Mouse (Mus musculus): Measurements from ENCODE around the gene Neu3. TPM values are rescaled to one million over a fixed set of nuclear protein-coding genes. Genes with fewer than 3 reads are reported as not detected.
"Not testable (repeated sequence)": the region's sequence is repeated elsewhere in the genome, so short reads cannot be mapped to it uniquely, and the experiment has no call there.

Neu3 gene
- total RNA-seq, 2 experiments from 2014 or later: 2.4 to 2.8 TPM

DNA sequence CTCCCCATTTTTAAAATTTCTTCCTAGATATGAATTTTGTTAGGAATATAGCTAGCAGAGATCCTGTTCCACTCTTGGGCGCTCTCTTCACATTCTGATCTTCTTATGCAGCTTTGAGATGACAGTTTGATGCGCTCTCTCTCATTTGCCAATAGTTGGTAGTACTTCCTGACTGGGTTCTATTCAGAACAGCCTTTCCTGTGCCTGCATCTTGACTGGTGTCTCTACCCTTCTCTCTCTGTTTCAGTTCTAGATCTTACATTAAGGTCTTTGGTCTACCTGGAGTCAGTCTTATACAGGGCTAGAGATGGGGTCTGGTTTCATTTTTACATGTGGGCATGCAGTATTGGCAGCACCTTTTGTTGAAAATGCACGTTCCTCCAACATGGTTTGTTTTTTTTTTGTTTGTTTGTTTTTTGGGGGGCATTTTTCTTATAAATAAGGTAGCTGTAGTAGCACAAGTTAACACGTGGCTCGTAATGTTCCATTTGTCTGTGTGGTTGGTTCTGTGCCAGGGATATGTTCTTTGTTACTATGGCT lies 6.2 kb upstream of the Neu3 start:
- DNase-seq: no peak

GRCm38 (mm10) chr7:99833846-99834222 lies 5.6 kb upstream of the Neu3 start:
- DNase-seq: no peak

- DNase-seq: no peak
Observed at GRCm38 (mm10) chr7:99833115-99833845, 5.1 kb upstream of the Neu3 start.

GRCm38 (mm10) chr7:99826096-99826495 lies 2.1 kb downstream of the Neu3 start:
- DNase-seq: no peak

DNA sequence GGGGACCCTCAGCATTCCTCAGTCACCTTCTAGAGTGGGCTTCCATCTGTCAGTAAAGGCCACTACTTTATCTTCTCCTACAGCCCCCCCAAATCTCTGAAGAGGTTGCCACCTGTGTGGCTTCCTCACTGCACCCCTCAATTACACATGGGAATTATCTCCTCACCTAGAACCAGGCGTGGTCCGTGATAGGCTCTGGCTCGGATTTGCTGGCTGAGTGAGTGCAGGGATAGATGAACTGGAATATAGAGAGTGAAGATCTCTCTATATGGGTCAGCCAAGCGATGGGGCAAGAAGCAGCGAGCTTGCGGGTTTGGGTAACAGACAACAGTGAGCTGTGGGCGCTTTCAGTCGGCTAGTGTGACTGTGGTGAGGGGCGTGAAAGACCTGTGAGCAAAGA lies 2.7 kb downstream of the Neu3 start:
- DNase-seq: no peak

GRCm38 (mm10) chr7:99824649-99825483 lies 3.4 kb downstream of the Neu3 start:
- DNase-seq: no peak

GRCm38 (mm10) chr7:99823045-99823663 lies 5.1 kb downstream of the Neu3 start:
- DNase-seq: no peak

DNA sequence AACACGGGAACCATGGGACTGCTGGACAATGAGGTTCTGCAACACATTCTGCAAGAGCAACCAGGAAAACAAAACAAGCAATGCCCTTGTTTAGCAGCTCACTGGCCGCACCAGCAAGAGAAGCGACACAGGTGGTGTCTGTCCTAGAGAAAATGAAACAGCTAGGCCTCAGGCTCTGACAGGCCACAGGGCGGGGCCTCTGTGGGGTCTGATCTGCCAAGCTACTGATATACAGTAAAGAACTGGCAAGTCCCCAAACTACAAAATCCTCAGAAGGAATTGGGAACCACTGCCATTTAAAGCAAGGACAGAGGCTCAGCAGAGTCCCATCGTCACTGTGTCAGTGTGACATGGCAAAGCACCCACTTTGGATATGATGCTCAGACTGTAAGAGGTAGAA lies 5.8 kb downstream of the Neu3 start:
- DNase-seq: no peak

GRCm38 (mm10) chr7:99821953-99822352 lies 6.3 kb downstream of the Neu3 start:
- no peak for DNase-seq

- not testable (repeated sequence) for DNase-seq
Observed at GRCm38 (mm10) chr7:99818181-99818725, 10.0 kb downstream of the Neu3 start.

DNA sequence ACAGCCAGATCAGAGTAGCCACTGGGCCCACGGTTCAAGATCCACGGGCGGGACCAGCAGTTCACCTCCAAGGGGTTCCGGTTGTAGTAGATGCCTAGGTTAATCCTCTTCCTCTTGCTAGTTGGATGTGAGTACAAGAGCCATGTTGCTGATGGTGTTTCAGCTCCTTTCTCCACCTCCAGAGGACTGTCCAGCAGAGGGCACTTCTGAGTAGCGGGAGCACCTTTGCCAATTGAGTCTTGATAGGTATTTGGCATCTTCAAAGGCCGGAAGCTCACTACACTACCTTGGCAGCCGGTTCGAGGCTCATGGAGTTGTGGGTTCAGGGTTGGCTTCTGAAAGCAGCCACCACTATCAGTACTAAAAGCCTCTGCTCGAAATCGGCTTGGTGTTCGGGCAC lies 14.8 kb downstream of the Neu3 start:
- DNase-seq: peak; percentile 29

GRCm38 (mm10) chr7:99811661-99812060 lies 16.6 kb downstream of the Neu3 start:
- DNase-seq: no peak

DNA sequence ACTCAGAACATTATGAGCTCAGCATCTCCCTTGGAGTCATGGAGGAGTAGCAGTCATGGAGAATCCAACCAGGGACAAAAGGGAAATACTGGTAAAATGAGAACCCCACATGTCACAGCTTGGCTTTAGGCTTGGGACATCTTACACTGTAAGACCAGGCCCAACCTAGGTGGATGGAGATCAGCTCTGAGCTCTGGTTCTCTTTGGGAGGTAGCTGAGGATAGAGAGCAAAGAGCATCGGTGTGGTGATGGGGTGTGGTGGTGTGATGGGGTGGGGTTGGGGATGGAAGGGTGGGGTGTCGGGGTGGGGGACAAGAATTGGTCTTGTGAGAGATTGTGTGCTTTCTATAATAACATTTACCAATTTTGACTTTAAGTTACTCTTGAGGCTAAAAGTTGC lies 17.4 kb downstream of the Neu3 start:
- DNase-seq: no peak

DNA sequence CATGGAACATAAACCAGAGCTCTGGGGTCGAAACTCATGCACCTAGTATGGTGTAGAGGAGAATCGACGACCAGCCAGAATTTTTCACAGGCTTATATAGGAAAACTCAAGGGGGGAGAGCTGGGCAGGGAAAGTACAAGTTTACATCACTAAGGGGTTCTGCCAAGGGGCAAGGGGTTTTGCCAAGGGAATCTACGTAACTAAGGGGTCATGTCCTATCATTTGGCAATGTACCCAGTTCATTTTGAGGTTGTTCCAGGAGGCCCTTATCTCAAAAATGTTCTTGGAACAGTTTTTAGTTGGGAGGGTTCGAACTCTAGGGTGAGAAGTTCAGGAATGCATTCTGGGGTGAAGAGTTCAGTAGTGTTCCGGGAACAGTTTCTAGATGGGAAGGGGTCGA lies 21.2 kb downstream of the Neu3 start:
- not testable (repeated sequence) for DNase-seq

DNA sequence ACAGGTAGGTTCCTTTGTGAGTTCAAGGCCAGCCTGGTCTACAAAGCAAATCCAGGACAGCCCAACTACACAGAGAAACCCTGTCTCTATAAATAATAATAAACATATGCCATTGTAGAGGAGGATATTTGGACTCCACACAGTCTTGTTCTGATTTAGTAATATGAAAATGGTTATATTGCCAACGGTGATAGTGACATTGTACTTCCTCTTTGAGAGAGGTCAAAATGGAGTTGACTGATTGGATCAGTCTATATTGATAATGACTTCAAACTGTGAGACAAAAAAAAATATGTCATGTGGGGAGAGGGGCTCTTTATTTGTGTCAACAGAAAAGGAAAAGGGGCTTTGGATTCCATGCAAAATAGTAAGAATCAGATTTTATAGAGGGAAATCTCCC lies 22.9 kb downstream of the Neu3 start:
- no peak for DNase-seq

GRCm38 (mm10) chr7:99804033-99804432 lies 24.2 kb downstream of the Neu3 start:
- DNase-seq: not testable (repeated sequence)

GRCm38 (mm10) chr7:99803535-99803934 lies 24.7 kb downstream of the Neu3 start:
- no peak for DNase-seq

DNA sequence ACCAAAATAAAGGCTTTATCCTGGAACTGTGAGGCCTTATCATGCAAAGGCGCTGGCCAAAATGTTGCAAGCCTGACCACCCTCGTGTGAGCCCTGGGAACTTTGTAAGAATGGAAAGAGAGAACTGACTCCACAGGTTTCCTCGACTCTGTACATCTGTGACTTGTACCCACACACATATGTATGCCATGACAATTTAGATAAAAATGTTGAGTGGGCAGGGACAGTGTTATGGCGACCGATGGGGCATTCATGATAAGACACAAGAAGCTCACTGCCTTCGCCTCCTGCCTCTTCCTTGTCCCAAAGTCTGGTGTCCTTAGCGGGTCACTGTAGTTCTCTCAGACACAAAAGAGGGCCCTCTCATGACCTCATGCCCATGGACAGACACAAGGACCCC lies 29.1 kb downstream of the Neu3 start:
- DNase-seq: no peak

DNA sequence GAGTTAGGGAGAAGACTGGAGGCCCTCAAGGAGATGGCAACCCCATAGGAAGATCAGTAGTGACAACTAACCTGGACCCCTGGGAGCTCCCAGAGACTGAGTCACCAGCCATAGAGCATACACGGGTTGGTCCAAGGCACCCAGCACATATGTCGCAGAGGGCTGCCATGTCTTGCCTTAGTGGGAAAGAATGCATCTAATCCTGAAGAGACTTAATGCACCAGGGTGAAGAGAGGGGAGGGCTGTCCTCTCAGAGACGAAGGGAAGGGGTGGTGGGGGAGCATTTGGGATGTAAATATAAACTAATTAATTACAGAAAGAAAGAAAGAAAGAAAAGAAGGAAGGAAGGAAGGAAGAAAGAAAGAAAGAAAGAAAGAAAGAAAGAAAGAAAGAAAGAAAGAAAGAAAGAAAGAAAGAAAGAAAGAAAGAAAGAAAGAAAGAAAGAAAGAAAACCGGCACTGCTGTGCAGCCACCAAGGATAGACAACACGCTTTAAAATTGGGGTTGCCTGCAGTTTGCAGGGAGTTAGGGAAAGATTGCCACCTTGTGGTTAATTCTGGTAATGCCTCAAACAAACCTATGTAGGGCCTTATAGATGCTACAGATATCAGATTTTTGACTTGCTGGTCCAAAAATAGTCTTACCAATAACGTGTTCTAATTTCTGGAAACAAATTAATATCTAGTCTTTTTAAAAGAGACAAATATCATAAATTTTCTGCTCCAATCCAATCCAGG lies 30.1 kb downstream of the Neu3 start:
- DNase-seq: no peak

GRCm38 (mm10) chr7:99797261-99797660 lies 31.0 kb downstream of the Neu3 start:
- DNase-seq: no peak

DNA sequence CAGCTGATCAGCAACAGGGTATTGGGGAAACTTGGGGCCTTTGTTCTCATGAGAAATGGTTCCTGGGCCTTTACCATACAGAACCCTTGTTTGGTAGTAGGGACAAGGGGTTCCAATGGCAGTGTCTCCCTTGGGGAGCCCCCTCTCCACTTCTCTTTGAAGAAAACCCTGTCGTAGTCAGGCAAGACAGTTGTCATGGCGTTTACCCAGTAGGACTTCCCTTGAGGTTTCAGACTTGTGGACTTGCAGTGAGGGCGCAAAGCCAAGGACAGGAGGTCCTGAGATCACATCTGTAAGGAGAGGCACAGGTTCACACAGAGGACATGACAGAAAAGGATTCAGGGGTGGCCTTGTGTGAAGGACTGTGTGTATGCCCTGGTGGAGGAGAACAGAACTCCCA lies 31.7 kb downstream of the Neu3 start:
- no peak for DNase-seq
